Mouse (Mus musculus): ENCODE data around the gene Hoxc9.
A peak's percentile ranks its signal among the peaks of the same experiment; 100 is the strongest.

Hoxc9 gene

GRCm38 (mm10) chr15:102977423-102977974 lies 1.3 kb downstream of the Hoxc9 start:
- no peak for DNase-seq (ENCODE audit: low spot score)

GRCm38 (mm10) chr15:102978615-102979515 lies 2.6 kb downstream of the Hoxc9 start:
- no peak for DNase-seq (ENCODE audit: low spot score)

- DNase-seq (ENCODE audit: low spot score), result no peak
Observed at GRCm38 (mm10) chr15:102979936-102980335, 3.7 kb downstream of the Hoxc9 start.

DNA sequence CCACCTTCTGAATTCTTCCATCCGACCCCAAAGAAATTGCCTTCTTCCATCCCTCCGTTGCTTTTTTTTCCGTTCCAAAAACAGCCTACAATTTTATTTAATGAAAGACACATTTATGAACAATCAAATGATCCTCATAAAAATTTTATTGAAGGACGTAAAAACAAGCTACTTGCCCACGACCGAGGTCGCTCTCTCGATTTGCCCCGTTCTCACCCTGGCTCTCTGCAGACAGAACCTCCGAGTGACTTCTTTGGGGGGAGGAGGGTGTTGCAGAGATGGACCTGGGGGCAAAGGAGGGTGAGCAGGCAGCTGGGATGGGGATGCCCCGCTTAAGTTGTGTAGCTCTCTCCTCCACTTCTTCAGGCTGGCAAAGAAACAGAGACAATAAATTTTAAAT lies 4.1 kb downstream of the Hoxc9 start:
- no peak for DNase-seq (ENCODE audit: low spot score)

DNA sequence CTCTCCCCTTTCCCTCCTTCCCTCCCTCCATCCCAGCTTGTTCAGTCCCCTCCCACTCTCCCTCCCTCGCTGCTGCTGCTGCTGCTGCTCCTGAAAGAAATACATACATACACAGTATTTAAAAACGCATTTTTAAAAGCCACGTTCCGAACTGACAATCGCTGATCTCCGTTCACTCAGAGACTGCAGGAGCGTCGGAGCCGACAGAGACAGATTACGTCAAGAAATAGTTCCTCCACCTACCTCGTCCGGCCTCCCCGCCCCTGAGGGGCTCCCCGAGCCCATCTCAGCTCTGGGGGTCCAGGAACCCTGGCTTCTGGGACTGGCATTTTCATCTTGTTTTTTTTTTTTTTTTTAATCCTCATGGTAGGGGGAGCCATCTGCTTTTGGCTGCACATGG lies 4.7 kb downstream of the Hoxc9 start:
- DNase-seq (ENCODE audit: low spot score), result no peak

GRCm38 (mm10) chr15:102981379-102982288 lies 5.4 kb downstream of the Hoxc9 start:
- DNase-seq (ENCODE audit: low spot score), result no peak

DNA sequence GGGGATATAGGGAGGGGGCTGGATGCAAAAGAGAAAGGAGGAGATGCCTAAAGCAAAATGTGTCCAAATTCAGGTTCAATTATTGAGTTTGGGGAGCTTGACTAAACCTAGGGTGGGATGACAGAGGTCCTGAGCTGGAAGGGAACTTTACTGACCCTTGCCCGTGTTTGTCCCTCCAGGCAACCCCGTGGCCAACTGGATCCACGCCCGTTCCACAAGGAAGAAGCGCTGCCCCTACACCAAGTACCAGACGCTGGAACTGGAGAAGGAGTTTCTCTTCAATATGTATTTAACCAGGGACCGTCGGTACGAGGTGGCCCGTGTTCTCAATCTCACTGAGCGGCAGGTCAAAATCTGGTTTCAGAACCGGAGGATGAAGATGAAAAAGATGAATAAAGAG lies 7.5 kb downstream of the Hoxc9 start:
- no peak for DNase-seq (ENCODE audit: low spot score)

DNA sequence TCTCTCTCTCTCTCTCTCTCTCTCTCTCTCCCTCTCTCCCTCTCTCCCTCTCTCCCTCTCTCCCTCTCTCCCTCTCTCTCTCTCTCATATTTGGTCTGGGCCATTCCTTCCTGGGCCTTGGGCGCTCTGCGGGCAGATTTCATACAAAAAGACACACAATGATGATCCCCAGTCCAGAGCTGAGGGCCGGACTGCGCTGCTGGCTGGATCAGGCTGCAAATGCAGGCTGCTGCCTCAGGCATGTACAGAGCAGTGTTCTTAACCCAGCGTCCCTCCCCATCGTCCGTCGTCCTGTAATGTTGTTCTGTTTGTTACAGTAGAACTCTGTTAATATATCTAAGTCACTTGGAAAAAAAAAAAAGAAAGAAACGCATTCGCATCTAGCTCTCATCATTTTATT lies 8.3 kb downstream of the Hoxc9 start:
- DNase-seq (ENCODE audit: low spot score), result no peak

DNA sequence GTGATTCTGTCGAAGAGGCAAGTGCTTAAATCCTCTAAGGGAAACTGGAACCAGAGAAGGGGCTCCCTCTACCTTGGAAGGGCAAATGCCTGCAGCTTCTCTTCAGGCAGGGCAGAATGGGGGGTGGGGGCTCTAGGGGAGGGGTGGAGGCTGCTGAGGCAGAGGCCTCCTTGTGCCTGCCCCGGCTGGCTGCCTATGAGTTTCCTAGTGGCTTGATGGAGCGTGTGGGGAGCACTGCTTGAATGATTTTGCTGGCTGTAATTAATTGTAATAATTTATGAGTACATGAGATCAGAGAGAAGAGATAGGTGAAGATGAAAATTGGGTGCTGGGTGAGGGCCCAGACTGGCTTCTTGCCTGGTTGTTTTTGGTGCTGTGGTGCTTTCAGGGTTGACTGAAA lies 8.7 kb downstream of the Hoxc9 start:
- no peak for DNase-seq (ENCODE audit: low spot score)

DNA sequence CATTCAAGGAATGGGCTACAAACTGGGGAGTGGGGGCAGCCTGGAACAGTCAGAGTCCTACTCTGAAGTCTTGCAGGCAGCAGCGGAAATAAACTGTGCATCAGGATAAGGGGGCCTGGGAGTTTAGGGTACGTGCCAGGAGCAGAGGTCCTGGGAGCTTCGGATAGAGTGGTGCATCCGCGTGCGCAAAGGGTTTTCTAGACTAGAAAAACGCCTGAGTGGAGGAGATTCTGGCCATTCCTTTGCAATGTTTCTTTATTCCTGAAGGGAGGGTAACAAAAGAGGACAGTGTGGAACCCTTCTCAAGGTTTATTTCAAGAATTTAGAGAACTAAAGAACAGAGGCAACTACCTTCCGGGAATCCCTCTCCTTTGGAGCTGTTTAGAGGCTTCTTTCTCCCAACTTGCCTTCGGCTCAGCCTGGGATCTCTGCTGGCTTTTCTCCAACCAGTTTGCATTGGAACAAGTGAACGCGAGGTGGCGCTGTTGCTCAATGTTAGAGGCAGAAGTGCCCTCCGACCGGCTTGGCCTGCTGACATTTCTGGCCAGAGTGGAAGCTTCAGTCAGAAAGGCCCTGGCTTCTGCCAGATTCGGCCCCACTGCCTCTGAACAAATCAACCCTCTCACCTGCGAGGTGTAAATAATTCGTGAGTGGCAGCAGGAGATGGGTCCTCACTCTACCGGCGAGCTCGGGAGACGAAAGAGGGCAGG lies 11.0 kb downstream of the Hoxc9 start:
- DNase-seq (ENCODE audit: low spot score), result peak; percentile 85

- no peak for DNase-seq (ENCODE audit: low spot score)
Observed at GRCm38 (mm10) chr15:102988078-102988477, 11.8 kb downstream of the Hoxc9 start.

GRCm38 (mm10) chr15:102990461-102991397 lies 14.5 kb downstream of the Hoxc9 start, which contains the start of gene Hoxc8:
TSS of gene Hoxc8 (plus strand) at chr15:102990607.
- DNase-seq (ENCODE audit: low spot score), result no peak

DNA sequence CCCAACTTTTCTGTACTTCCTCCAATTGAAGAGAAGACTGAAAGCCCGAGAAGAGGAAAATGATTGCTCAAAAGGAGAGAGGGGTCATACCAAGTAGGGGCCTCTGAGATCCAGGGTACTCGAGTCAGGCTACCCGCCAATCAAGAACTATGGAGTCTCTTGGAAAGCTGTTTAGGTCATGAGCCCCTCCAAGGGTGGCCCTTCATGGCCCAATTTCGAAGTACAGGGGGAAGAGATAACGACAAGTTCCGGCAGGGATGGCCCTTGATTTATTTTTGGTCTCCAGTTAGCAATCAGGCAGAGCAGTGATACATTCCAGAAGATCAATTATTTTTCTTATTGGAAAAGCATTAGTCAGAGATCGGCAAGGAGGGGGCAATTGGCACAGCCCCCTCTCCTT lies 15.5 kb downstream of the Hoxc9 start:
- DNase-seq (ENCODE audit: low spot score), result no peak

DNA sequence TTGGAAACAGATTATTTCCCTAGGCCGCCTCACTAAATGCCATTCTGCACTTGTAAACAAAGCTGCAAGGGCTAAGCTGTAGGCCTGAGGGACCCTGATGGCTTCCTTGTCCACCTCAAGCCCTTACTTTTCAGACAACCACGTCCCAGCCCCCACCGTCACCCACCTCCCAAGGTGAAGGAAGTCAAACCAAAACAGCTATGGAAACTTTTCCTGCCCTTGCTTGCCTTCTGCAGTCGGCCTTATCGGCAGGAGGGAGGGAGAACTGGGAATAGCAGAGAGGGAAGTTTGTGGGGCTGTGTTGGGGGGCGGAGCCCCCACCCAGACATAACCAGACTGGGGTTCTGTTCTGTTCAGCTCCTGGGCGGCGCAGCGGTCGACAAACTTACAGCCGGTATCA lies 16.0 kb downstream of the Hoxc9 start:
- no peak for DNase-seq (ENCODE audit: low spot score)

DNA sequence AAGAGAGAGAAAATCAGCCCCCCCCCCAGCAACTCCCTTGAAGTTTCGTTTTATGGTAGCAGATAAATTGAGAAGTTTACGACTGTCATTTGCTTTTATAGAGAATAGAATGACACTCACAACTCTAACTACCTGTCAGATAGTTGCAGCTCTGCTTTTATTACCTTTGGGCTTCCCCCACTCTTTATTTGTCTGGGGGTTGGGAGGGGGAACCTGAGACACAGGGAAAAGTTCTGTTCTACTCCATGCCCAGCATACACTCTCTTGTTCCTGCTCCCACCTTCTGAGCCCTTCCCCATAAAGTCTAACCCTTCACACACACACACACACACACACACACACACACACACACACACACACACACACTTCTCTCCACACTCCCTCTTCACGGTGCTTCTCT lies 16.6 kb downstream of the Hoxc9 start:
- DNase-seq (ENCODE audit: low spot score), result no peak

DNA sequence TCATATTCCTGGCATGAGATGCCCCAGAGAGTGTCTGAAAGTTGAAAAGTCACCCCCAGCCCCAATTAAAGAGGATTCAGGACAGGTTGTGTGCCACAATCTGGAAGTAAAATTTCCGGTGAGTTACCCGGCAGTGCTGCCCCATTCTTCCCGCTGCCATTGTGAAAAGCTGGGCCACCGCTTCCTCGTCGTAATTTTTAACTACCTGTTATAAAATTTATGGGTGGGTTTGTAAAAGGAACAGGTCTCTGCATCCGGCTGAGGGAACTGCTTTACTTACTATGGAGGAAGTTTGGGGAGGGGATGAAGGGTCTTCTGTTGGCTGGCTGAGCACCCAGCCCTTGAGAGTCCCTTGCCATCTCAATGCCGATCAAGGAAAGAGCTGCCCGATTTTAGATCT lies 20.3 kb downstream of the Hoxc9 start:
- DNase-seq (ENCODE audit: low spot score), result no peak

- no peak for DNase-seq (ENCODE audit: low spot score)
Observed at GRCm38 (mm10) chr15:102997431-102997830, 21.2 kb downstream of the Hoxc9 start.

DNA sequence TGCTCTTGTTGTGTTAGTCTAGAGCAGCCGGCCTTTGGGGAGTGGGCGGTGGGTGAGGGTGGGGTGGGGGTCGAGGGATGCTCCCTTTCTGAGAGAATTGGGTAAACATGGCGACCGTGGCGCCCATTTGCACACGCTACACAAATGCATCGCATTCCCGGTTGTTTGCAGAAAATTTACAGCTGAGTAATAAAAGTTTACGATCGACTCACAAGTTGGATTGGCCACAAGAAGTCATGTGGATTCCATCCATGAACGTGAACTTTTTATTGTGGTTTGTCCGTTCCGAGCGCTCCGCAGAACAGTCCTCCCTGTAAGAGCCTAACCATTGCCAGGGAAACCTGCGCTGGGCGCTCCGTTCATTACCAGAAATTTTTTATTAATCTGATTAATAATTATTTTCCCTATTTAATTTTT lies 21.7 kb downstream of the Hoxc9 start, which contains the start of gene Hoxc6:
Gene Hoxc6 (plus strand): TSS at position 319 of the 417 bp plus-strand sequence.
- no peak for DNase-seq (ENCODE audit: low spot score)

- no peak for DNase-seq (ENCODE audit: low spot score)
Observed at GRCm38 (mm10) chr15:102998608-102999182, 22.5 kb downstream of the Hoxc9 start.

DNA sequence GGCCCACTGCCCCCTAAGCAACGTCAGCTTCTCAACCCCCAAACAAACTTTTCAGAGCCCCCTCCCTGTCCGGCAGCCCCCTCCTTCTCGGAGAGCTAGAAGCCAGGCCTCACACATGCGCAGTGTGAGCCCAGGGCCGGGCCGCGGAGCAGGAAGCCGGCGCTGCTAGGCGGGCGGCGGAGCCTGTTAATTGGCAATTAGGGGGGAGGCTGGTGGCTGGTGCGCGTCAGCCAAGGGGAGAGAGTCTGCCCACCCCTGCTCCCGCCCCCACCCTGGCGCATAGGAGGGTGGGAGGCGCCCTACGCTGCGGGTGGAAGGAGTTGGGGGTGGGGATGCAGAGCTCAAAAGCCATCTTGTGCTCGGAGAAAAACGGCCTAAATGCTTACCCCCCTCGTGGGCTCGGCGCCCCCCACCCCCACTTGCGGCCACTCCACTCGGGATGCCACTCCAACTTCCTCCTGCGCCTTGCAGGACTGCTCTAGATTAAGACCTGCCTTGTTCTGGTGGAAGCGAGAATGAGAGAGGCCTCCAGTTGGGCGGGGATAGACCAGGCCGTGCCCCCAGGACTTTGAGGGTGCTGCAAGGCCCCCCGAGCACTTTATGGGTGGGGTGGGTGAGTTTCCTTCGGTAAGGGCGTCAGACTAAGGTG lies 23.1 kb downstream of the Hoxc9 start:
- DNase-seq (ENCODE audit: low spot score), result no peak

Data from urinary bladder, postnatal 10 days (tissue).